Mouse (Mus musculus) brain, embryonic 14.5 days (tissue): ENCODE measurements around the gene Tedc2.

Source experiments
- CTCF ChIP-seq: fragments of 200-500 bp; IDR thresholded peaks from 2 replicates; pipeline ENCODE4 v1.5.1; 2012; ENCODE audit warnings: inconsistent platforms, mild to moderate bottlenecking, moderate library complexity, borderline replicate concordance; ENCODE audit not compliant: insufficient read depth, insufficient read length; ENCODE audit errors: extremely low read depth
- POLR2A ChIP-seq: fragments of 200-500 bp; IDR thresholded peaks from 2 replicates; pipeline ENCODE4 v1.6.1; 2012; ENCODE audit warnings: mild to moderate bottlenecking, inconsistent platforms, borderline replicate concordance; ENCODE audit not compliant: poor library complexity, insufficient read depth, insufficient read length, severe bottlenecking; ENCODE audit errors: extremely low read depth

DNA sequence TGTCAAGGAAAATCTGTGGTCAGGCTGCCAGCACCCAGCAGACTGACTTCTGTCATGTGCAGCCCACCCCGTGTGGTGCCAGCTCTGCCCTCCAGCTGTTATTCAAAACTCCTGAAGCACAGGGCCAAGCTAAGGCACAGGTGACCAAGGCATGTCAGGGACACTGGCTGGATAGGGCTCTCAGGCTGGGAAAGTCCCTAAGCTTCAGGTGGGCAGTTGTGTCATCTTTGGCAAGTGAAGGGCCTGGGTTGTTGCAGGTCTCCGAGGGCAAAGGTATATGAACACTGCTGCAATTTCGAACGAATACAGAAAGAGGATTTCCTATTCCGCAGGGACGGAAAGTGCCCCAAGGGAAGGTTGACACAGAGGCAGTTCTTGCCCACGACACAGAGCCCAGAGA, 15.8 kb downstream of the Tedc2 start:
- no peak for TF ChIP-seq POLR2A
- TF ChIP-seq CTCF: no peak
